Mouse (Mus musculus): ENCODE data around the gene Tob1.

Gene Tob1

GRCm38 (mm10) chr11:94228416-94228815 lies 17.2 kb downstream of the Tob1 start:
- intact Hi-C loops (cut with DNase I) = no loop called here

- intact Hi-C loops (cut with DNase I) = no loop called here
Measured at GRCm38 (mm10) chr11:94229207-94229960, 18.1 kb downstream of the Tob1 start.

GRCm38 (mm10) chr11:94230244-94230643 lies 19.0 kb downstream of the Tob1 start:
- intact Hi-C loops (cut with DNase I) = no loop called here

- intact Hi-C loops (cut with DNase I) = no loop called here
Measured at GRCm38 (mm10) chr11:94231821-94232552, 20.7 kb downstream of the Tob1 start.

GRCm38 (mm10) chr11:94233405-94233804 lies 22.2 kb downstream of the Tob1 start:
- intact Hi-C loops (cut with DNase I) = no loop called here

- intact Hi-C loops (cut with DNase I) = no loop called here
Measured at GRCm38 (mm10) chr11:94234380-94234779, 23.1 kb downstream of the Tob1 start.

GRCm38 (mm10) chr11:94234857-94235256 lies 23.6 kb downstream of the Tob1 start:
- intact Hi-C loops (cut with DNase I) = loop anchor here (5.0 kb wide), 1 partner anchor 252 kb away; the partner anchor contains the start of gene Spata20

- intact Hi-C loops (cut with DNase I) = loop anchor here (1.0 to 5.0 kb wide), 2 partner anchors 40 to 251 kb away; partner anchors contain the start of gene Spata20
Measured at GRCm38 (mm10) chr11:94236074-94236473, 24.8 kb downstream of the Tob1 start.

- intact Hi-C loops (cut with DNase I) = loop anchor here (5.0 kb wide), 1 partner anchor 249 kb away; the partner anchor contains the start of gene Spata20
Measured at GRCm38 (mm10) chr11:94238786-94239185, 27.5 kb downstream of the Tob1 start.

GRCm38 (mm10) chr11:94239706-94240105 lies 28.5 kb downstream of the Tob1 start:
- intact Hi-C loops (cut with DNase I) = loop anchor here (5.0 kb wide), 1 partner anchor 248 kb away; the partner anchor contains the start of gene Spata20

GRCm38 (mm10) chr11:94242760-94243421 lies 31.6 kb downstream of the Tob1 start:
- intact Hi-C loops (cut with DNase I) = no loop called here

- intact Hi-C loops (cut with DNase I) = no loop called here
Measured at GRCm38 (mm10) chr11:94243422-94244180, 32.3 kb downstream of the Tob1 start.

- intact Hi-C loops (cut with DNase I) = no loop called here
Measured at GRCm38 (mm10) chr11:94244385-94244784, 33.1 kb downstream of the Tob1 start.

GRCm38 (mm10) chr11:94245955-94246788 lies 34.9 kb downstream of the Tob1 start, which contains the start of gene Wfikkn2:
TSS of gene Wfikkn2 (minus strand) at chr11:94246005.
- intact Hi-C loops (cut with DNase I) = no loop called here

- intact Hi-C loops (cut with DNase I) = no loop called here
Measured at GRCm38 (mm10) chr11:94246789-94247061, 35.5 kb downstream of the Tob1 start.

GRCm38 (mm10) chr11:94253156-94253555 lies 41.9 kb downstream of the Tob1 start:
- intact Hi-C loops (cut with DNase I) = no loop called here

GRCm38 (mm10) chr11:94253691-94254090 lies 42.4 kb downstream of the Tob1 start:
- intact Hi-C loops (cut with DNase I) = no loop called here

GRCm38 (mm10) chr11:94255733-94256132 lies 44.5 kb downstream of the Tob1 start:
- intact Hi-C loops (cut with DNase I) = no loop called here

GRCm38 (mm10) chr11:94257987-94258386 lies 46.7 kb downstream of the Tob1 start:
- intact Hi-C loops (cut with DNase I) = no loop called here

GRCm38 (mm10) chr11:94259814-94260213 lies 48.6 kb downstream of the Tob1 start:
- intact Hi-C loops (cut with DNase I) = no loop called here

Measured in adrenal gland (tissue).